Mouse (Mus musculus) hindbrain, embryonic 12.5 days (tissue): Measurements from ENCODE around the gene Olfr1367. TPM values are rescaled to one million over a fixed set of nuclear protein-coding genes. Genes with fewer than 3 reads are reported as not detected.
A peak's percentile ranks its signal among the peaks of the same experiment; 100 is the strongest.
"Not testable (repeated sequence)": the region's sequence is repeated elsewhere in the genome, so short reads cannot be mapped to it uniquely, and the experiment has no call there.

ENCODE experiments used
- ATAC-seq: fragments of 200-750 bp; cut with Nextera tagmentation; 2 replicates; pipeline ENCODE4 v1.8.0; 2017; ENCODE audit warnings: moderate TSS enrichment; ENCODE audit not compliant: low FRiP score
- H3K27ac ChIP-seq: fragments of 300-500 bp; sonication (generic); 2 replicates; pipeline ENCODE4 v1.5.1; 2016; ENCODE audit warnings: mild to moderate bottlenecking
- H3K27me3 ChIP-seq: fragments of 300-500 bp; sonication (generic); 2 replicates; pipeline ENCODE4 v1.6.1; 2016; ENCODE audit warnings: mild to moderate bottlenecking
- H3K36me3 ChIP-seq: fragments of 300-500 bp; sonication (generic); 2 replicates; pipeline ENCODE4 v1.6.1; 2016; ENCODE audit warnings: mild to moderate bottlenecking
- H3K4me1 ChIP-seq: fragments of 300-500 bp; sonication (generic); 2 replicates; pipeline ENCODE4 v1.6.1; 2016
- H3K4me2 ChIP-seq: fragments of 300-500 bp; sonication (generic); replicated peaks from 2 replicates; pipeline ENCODE4 v1.6.1; 2016; ENCODE audit warnings: mild to moderate bottlenecking
- H3K4me3 ChIP-seq: fragments of 300-500 bp; sonication (generic); 2 replicates; pipeline ENCODE4 v1.5.1; 2016; ENCODE audit warnings: mild to moderate bottlenecking
- H3K9ac ChIP-seq: fragments of 300-500 bp; sonication (generic); 2 replicates; pipeline ENCODE4 v1.6.1; 2016; ENCODE audit warnings: mild to moderate bottlenecking, moderate library complexity
- H3K9me3 ChIP-seq: fragments of 300-500 bp; sonication (generic); replicated peaks from 2 replicates; pipeline ENCODE4 v1.6.1; 2016; ENCODE audit warnings: mild to moderate bottlenecking
- WGBS: fragments of 180-500 bp; shearing (Covaris S2); methylation state at CpG from one replicate; pipeline ENCODE4 v1.1.7; 2016; 5-methylcytosine and 5-hydroxymethylcytosine counted together
- polyA plus RNA-seq: library from polyadenylated mRNA; unstranded; fragments of >200 nt; fragmentation: Nextera tagmentation; extraction: Ambion mirVana; gene quantifications from 2 replicates; pipeline ENCODE4 v1.2.1, GENCODE M21; 2016

The Olfr1367 gene
- polyA plus RNA-seq, 1 experiment from 2014 or later = not detected

DNA sequence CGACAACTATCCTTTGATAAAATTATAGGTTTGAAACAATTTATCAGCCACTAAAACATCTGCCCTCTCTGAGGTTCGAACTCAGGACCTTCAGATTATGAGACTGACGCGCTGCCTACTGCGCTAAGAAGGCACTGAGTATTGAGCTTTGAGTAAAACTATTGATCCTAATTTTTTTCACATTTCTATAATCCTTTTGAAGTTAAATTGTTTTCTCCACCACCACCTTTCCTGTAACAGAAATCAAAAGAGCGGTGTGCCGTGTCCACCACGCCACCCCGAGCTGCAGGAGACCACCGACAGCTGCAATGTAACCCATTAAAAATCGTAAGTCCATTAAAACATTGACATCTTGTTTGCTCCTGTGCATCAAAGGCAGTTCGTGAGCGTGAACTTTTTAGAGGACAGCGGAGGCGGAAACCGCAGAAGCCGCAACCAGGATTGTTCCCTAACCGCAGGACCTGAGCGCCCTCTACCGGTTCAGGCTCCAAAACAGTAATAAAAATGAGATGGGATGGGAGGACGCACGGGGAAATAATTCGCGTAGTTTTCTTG is 20.0 kb upstream of the Olfr1367 start:
- Histone ChIP-seq H3K4me1 (peaks cover 5% of the 10 kb centered on the region; the same call in 1 of the 2 replicates), H3K27ac (no peak overlapping the region), H3K36me3 (no peaks in the 10 kb centered on the region), H3K9me3 (no peaks in the 10 kb centered on the region), H3K4me2 (peak overlapping the region; percentile 50), H3K27me3 (no peaks in the 10 kb centered on the region; the same call in 1 of the 2 replicates), H3K9ac (peak overlapping the region; percentile 48; the same call in 1 of the 2 replicates), H3K4me3 (peak overlapping the region; percentile 37)
- WGBS = 0% methylated on average over 24 of the region's 24 CpGs
- ATAC-seq = peak; percentile 64

DNA sequence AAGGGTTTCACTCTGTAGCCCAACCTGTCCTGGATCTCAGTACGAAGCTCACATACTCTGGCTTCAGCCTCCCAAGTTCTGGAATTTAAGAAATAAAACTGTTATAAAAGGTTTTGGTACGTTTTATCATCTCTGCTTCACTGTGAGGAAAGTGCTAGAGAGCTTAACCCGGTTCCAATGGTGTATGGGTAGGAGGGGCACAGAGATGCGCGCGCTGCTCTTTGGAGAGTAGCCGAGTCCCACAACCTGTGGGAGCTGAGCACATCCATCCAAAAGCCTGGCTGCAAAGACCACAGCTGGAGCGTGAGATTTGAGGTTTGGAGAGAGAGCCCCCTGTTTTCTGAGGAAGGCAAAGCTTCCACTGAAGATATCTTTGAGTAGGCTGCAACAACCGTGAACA is 19.3 kb upstream of the Olfr1367 start:
- H3K9ac ChIP-seq = peak overlapping the region; percentile 44; the same call in 1 of the 2 replicates
- WGBS = under 1% methylated on average over 9 of the region's 9 CpGs
- H3K27ac ChIP-seq = no peak overlapping the region
- no peaks in the 10 kb centered on the region; the same call in 1 of the 2 replicates for H3K27me3 ChIP-seq
- no peaks in the 10 kb centered on the region for H3K36me3 ChIP-seq
- H3K4me2 ChIP-seq = peak overlapping the region; percentile 50
- no peak for ATAC-seq
- H3K4me3 ChIP-seq = peak overlapping the region; percentile 37
- H3K4me1 ChIP-seq = peaks cover 5% of the 10 kb centered on the region; the same call in 1 of the 2 replicates
- no peaks in the 10 kb centered on the region for H3K9me3 ChIP-seq

DNA sequence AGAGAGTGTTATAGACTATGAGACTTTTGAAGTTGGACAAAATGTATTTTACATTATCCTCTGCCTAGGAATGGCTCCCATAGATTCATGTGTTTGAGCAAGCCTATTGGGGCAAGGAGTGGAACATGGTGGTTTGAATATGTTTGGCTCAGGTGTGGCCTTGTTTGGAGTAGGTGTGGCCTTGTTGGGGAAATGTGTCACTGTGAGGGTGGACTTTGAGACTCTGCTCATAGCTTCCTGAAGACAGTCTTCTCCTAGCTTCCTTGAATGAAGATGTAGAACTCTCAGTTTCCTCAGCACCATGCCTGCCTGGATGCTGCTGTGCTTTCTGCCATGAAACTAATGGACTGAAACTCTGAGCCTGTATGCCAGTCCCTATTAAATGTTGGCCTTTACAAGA is 3.9 kb downstream of the Olfr1367 start:
- Histone ChIP-seq H3K4me3 (no peak overlapping the region), H3K4me1 (no peaks in the 10 kb centered on the region), H3K4me2 (no peak overlapping the region), H3K27me3 (no peaks in the 10 kb centered on the region), H3K27ac (no peak overlapping the region), H3K9me3 (no peaks in the 10 kb centered on the region), H3K9ac (no peak overlapping the region), H3K36me3 (no peaks in the 10 kb centered on the region)
- ATAC-seq = no peak

DNA sequence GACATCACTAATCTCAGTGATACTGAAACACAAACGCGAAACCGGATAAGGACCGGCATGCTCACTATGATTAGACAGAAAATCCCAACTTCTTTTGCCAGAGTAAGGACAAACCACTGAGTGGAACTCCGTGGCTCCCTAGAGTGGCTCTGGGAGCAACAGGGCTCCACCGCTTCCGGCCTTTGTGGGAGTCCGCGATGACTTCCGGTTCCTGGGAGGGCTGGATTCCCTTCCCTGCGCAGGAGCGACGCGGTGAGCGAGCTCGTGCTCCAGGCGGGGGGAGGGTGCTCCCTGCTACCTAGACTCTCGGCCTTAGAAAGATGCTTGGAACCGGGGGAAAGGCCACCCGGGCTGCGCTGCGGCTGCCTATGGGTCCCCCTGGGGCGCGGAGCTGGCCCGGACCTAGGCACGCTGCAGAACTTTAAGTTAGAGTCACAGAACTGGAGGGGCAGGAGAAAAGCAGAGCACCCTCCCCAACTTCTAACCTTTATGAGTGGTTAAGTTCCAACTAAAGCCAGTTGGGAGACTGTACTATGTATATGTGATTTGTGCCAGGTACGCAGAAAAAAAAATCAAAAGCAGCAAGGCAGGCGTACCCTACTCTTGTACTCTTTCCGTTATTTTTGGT is 16.0 kb downstream of the Olfr1367 start, which contains the start of gene Zscan12:
TSS of gene Zscan12 (plus strand) at position 200 of the 628 bp plus-strand sequence.
- peak; percentile 99 for ATAC-seq
- Histone ChIP-seq H3K27ac (peak within 1 kb of the TSS; percentile 73), H3K9ac (peak within 1 kb of the TSS; percentile 87), H3K4me3 (peak within 1 kb of the TSS; percentile 80), H3K9me3 (no peaks in the 10 kb centered on the region), H3K27me3 (peaks cover 6% of the 10 kb centered on the region; the same call in 1 of the 2 replicates), H3K36me3 (0 out of 2 replicates have a peak, but pooled peaks cover 8% of the 10 kb centered on the region), H3K4me2 (peak within 1 kb of the TSS; percentile 65), H3K4me1 (peaks cover 21% of the 10 kb centered on the region)
- under 1% methylated on average over 29 of the region's 29 CpGs for WGBS

DNA sequence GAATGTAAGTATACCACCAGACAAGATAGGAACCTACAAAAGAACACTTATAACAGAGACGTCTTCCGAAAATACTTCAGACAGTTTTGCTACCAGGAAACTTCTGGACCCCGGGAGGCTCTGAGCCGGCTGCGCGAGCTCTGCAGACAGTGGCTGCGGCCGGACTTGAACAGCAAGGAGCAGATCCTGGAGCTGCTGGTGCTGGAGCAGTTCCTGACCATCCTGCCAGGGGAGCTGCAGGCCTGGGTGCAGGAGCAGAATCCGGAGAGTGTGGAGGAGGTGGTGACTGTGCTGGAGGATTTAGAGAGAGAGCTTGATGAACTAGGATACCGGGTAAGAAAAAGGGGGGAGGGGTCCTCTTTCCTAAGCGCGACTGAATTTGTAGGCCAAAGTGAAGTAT is 17.0 kb downstream of the Olfr1367 start:
- ATAC-seq = no peak
- peaks cover 12% of the 10 kb centered on the region for H3K36me3 ChIP-seq
- peaks cover 4% of the 10 kb centered on the region; the same call in 1 of the 2 replicates for H3K27me3 ChIP-seq
- H3K4me3 ChIP-seq = peak overlapping the region; percentile 80
- peaks cover 21% of the 10 kb centered on the region for H3K4me1 ChIP-seq
- WGBS = 64% methylated on average over 12 of the region's 12 CpGs
- peak overlapping the region; percentile 65 for H3K4me2 ChIP-seq
- no peaks in the 10 kb centered on the region for H3K9me3 ChIP-seq
- H3K27ac ChIP-seq = no peak overlapping the region
- peak overlapping the region; percentile 87 for H3K9ac ChIP-seq

DNA sequence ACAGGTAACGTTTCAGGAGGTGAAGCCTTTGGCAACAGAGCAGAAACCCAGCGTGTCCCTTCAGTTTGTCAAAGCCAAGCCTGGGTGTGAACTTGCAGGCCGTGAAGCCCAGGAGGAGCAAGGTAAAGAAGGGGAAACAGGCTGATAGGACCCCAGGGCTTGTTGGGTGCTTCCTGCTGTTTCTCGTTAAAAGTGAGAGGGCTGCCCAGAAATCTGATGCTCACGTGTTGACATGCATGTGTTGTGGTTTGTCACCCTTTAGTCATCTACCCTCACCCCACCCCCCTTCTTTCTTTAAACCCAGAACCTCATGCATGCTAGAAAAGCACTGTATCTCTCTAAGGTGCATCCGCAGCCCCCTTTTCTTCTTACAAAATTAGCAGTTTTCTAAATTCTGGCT is 19.9 kb downstream of the Olfr1367 start:
- H3K4me2 ChIP-seq = no peak overlapping the region
- H3K27ac ChIP-seq = no peak overlapping the region
- 72% methylated on average over 6 of the region's 6 CpGs for WGBS
- ATAC-seq = no peak
- H3K4me3 ChIP-seq = no peak overlapping the region
- peaks cover 21% of the 10 kb centered on the region for H3K4me1 ChIP-seq
- no peaks in the 10 kb centered on the region for H3K9me3 ChIP-seq
- H3K36me3 ChIP-seq = peaks cover 40% of the 10 kb centered on the region
- no peaks in the 10 kb centered on the region for H3K27me3 ChIP-seq
- no peak overlapping the region for H3K9ac ChIP-seq

DNA sequence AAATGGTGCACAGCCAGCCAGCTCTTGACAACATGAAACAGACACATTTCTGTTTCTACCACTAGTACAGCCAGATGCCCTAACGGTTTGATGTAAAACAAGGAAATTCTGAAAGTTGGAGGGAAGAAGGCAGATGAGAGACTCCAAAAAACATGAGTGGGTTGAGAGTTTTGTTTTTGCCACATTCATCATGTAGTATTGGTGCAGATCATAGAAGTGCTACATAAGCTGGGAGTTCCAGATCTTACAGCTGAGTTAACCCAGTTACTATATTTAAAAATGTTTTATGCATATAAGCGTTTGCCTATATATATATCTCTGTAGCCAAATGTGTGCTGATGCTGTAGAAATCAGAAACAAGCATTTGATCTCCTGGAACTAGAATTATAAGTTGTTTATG is 26.0 kb downstream of the Olfr1367 start:
- no peak overlapping the region for H3K27ac ChIP-seq
- no peak overlapping the region for H3K4me2 ChIP-seq
- H3K9ac ChIP-seq = no peak overlapping the region
- no peaks in the 10 kb centered on the region for H3K9me3 ChIP-seq
- WGBS = 89% methylated on average over 2 of the region's 2 CpGs
- no peak for ATAC-seq
- H3K4me3 ChIP-seq = no peak overlapping the region
- peaks cover 32% of the 10 kb centered on the region for H3K36me3 ChIP-seq
- no peaks in the 10 kb centered on the region for H3K4me1 ChIP-seq
- H3K27me3 ChIP-seq = no peaks in the 10 kb centered on the region

DNA sequence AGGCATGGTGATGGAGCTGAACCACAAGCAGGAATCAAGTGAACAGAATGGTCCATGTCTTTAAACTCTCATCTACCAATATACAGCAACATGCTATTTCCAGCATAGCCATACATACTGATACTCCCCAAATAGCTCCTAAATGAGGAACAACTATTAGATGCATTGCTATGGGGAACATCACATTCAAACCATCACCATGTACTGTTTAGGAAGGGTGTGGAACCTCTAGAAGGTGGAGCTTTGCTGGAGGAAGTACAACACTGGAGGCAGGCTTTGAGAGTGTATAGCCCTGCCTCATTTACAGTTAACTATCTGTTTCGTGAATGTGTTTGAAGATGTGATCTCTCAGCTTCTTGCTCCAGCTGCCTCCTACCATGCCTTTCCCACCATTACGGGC is 31.1 kb downstream of the Olfr1367 start:
- Histone ChIP-seq H3K4me3 (no peak overlapping the region), H3K4me1 (no peaks in the 10 kb centered on the region), H3K27me3 (no peaks in the 10 kb centered on the region), H3K9ac (no peak overlapping the region), H3K9me3 (no peaks in the 10 kb centered on the region), H3K36me3 (no peaks in the 10 kb centered on the region), H3K4me2 (no peak overlapping the region), H3K27ac (no peak overlapping the region)
- ATAC-seq = no peak
- 90% methylated on average over 2 of the region's 2 CpGs for WGBS

DNA sequence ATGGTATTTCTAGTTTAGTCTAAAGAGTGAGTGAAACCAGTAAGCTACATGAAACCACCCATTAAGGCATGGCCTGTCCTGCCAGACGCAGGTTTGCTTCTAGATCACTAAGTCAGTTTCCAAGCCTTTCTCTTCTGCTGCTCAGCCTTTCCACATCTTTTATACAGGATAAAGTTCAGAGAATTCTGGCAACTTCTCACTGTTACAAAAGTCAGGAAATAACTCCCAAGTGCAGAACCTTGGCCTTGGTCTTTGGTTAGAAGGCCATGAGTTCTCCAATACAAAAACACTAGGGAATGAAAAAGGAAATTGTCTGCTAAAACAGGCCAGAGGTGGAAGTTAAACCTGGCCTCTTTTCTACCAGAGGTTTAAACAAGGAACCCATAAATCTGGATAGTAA is 48.5 kb downstream of the Olfr1367 start:
- Histone ChIP-seq H3K4me3 (no peak overlapping the region), H3K27ac (no peak overlapping the region), H3K9ac (no peak overlapping the region), H3K9me3 (no peaks in the 10 kb centered on the region), H3K4me2 (no peak overlapping the region), H3K36me3 (peaks cover 71% of the 10 kb centered on the region), H3K4me1 (0 out of 2 replicates have a peak, but pooled peaks cover 9% of the 10 kb centered on the region), H3K27me3 (no peaks in the 10 kb centered on the region)
- ATAC-seq = no peak
- 100% methylated on average over 1 of the region's 1 CpGs for whole genome bisulfite sequencing

DNA sequence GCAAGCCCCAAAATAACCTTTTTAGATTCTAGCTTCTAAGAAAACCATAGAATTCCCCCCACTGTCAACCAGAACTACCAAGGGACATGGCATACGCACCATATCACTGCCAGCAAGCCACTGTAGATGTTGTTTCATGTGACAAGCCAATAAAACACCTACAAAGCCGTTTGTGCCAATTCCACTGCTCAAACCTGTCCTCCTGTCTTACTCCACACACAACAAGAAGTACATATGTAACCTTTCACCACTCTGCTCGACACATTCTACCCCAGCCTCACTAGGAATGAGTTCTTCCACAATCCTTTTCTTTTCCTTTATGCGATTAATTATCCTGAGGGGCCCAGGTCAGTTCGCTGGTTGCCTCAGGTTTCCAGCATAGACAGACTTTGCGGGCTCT is 48.9 kb downstream of the Olfr1367 start:
- Histone ChIP-seq H3K9me3 (no peaks in the 10 kb centered on the region), H3K4me2 (no peak overlapping the region), H3K27ac (no peak overlapping the region), H3K36me3 (peaks cover 67% of the 10 kb centered on the region), H3K9ac (no peak overlapping the region), H3K4me1 (0 out of 2 replicates have a peak, but pooled peaks cover 9% of the 10 kb centered on the region), H3K4me3 (no peak overlapping the region), H3K27me3 (no peaks in the 10 kb centered on the region)
- WGBS = 95% methylated on average over 6 of the region's 6 CpGs
- no peak for ATAC-seq

DNA sequence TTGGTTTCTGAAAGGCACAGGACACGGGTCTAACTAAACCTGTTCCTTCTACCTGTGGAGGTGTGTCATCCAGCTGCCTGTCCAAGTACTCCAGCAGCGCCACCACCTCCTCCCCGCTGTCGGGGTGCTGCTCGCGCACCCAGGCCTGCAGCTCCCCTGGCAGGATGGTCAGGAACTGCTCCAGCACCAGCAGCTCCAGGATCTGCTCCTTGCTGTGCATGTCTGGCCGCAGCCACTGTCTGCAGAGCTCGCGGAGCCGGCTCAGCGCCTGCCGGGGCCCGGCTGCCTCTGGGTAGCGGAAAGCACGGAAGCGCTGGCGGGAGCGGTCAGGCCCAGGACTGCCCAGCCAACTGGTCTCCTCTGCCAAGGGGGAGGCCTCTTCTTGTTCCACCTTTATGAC is 49.3 kb downstream of the Olfr1367 start:
- peaks cover 63% of the 10 kb centered on the region for H3K36me3 ChIP-seq

DNA sequence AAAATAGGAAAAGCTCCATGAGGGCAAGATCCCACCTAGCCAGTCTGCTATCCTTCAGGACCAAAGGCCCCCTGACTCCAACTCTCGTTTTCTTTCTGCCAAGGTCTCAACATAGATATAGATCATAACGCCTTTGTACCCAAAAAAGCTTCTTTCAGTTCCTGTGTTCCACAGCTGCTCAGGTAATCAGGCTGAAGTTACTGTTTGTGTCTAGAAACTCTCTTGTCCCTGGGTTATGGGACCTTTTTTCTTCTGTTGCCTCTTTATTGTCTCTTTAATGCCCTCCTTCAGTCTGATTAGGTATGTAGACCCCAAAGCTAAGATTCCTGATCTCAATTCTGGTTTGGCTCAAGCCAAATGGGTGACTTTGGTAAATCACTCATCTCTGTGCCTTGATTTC is 50.8 kb downstream of the Olfr1367 start:
- Histone ChIP-seq H3K4me3 (no peak overlapping the region), H3K9me3 (no peaks in the 10 kb centered on the region), H3K27ac (no peak overlapping the region), H3K4me2 (no peak overlapping the region), H3K36me3 (peaks cover 49% of the 10 kb centered on the region), H3K9ac (no peak overlapping the region), H3K27me3 (no peaks in the 10 kb centered on the region), H3K4me1 (peaks cover 18% of the 10 kb centered on the region)
- 92% methylated on average over 2 of the region's 2 CpGs for WGBS
- ATAC-seq = no peak

More for the DNA sequence above, 49.3 kb downstream of the Olfr1367 start:
- H3K9me3 ChIP-seq, H3K27ac ChIP-seq, H3K4me2 ChIP-seq, H3K27me3 ChIP-seq, H3K9ac ChIP-seq, H3K4me3 ChIP-seq: not testable (repeated sequence)
- 94% methylated on average over 18 of the region's 18 CpGs for WGBS
- ATAC-seq = 0 out of 2 replicates have a peak, but pooled peaks have one; percentile 46
- peaks cover 12% of the 10 kb centered on the region for H3K4me1 ChIP-seq
